Mouse (Mus musculus): ENCODE data around the gene Dnaja3. TPM values are rescaled to one million over a fixed set of nuclear protein-coding genes. Genes with fewer than 3 reads are reported as not detected.

Dnaja3 gene
- polyA plus RNA-seq, 1 experiment: 64.0 TPM

DNA sequence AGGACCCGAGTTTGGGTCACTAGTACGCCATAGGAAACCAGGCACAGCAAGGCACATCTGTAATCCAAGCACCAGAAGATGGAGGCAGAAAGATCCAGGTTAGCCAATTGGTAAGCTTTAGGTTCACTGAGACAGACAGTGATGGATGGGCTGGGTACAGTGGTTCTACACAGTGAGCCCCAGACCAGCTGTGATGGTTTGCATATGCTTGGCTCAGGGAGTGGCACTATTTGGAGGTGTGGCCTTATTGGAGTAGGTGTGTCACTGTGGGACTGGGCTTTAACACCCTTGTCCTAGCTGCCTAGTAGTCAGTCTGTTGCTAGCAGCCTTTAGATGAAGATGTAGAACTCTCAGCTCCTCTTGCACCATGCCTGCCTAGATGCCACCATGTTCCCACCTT is 24.0 kb downstream of the Dnaja3 start:
- WGBS: 77% methylated on average over 2 of the region's 2 CpGs
- TF ChIP-seq POLR2A (IDR thresholded peaks at IDR 0.05; ENCODE audit: borderline replicate concordance, insufficient read depth, low read length): no peak
- TF ChIP-seq CTCF (IDR thresholded peaks at IDR 0.05; ENCODE audit: borderline replicate concordance, insufficient read depth, low read depth, low read length): no peak

GRCm38 (mm10) chr16:4665726-4666125 is 25.9 kb downstream of the Dnaja3 start:
- WGBS: 64% methylated on average over 2 of the region's 2 CpGs
- TF ChIP-seq POLR2A (IDR thresholded peaks at IDR 0.05; ENCODE audit: borderline replicate concordance, insufficient read depth, low read length) (no peak), CTCF (IDR thresholded peaks at IDR 0.05; ENCODE audit: borderline replicate concordance, insufficient read depth, low read depth, low read length) (no peak)
- Histone ChIP-seq H3K4me3 (replicated peaks; ENCODE audit: insufficient read depth, low read depth, low read length) (no peak overlapping the region), H3K27me3 (ENCODE audit: control insufficient read depth, insufficient read depth, low read length) (no peaks in the 10 kb centered on the region), H3K27ac (ENCODE audit: insufficient read depth, low read length) (no peak overlapping the region), H3K4me1 (ENCODE audit: control insufficient read depth, insufficient read depth, low read length) (no peaks in the 10 kb centered on the region)
- DNase-seq: no peak

More for the DNA sequence above, 24.0 kb downstream of the Dnaja3 start:
- H3K4me3 ChIP-seq (replicated peaks; ENCODE audit: insufficient read depth, low read depth, low read length): no peak overlapping the region
- H3K27me3 ChIP-seq (ENCODE audit: control insufficient read depth, insufficient read depth, low read length): no peaks in the 10 kb centered on the region
- H3K4me1 ChIP-seq (ENCODE audit: control insufficient read depth, insufficient read depth, low read length): no peaks in the 10 kb centered on the region
- H3K27ac ChIP-seq (ENCODE audit: insufficient read depth, low read length): no peak overlapping the region
- DNase-seq: no peak

DNA sequence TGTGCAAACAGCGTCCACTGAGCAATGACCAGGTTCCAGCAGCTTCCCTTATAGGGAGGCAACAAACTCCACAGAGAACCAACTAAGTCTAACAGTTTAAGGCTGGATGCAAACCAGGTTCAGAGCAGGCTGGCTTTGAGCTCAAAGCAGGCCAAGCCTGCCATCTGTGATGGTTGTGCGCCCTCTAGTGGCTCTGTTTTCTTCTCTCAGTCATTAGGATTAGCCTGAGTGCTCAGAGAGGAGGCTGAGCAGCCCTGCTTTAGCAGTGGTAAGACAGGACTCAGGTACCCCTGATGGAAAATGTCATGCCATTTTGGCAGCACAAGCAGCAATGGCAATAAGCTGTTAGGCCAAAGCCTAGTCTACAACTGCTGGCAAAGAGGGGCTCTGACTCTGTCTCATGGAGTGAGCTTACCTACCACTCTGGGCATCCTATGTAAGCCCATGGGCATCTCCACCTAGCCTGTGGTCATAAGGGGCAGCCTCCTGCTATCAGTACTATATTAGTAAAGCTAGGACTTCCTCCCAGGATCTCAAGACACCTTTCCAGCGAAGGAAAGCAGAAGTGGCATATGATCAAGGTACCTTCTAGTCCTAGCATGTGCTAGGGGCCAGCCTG is 27.5 kb downstream of the Dnaja3 start:
- WGBS: 29% methylated on average over 3 of the region's 3 CpGs
- H3K27me3 ChIP-seq (ENCODE audit: control insufficient read depth, insufficient read depth, low read length): no peaks in the 10 kb centered on the region
- no peaks in the 10 kb centered on the region for H3K4me1 ChIP-seq (ENCODE audit: control insufficient read depth, insufficient read depth, low read length)
- no peak overlapping the region for H3K27ac ChIP-seq (ENCODE audit: insufficient read depth, low read length)
- DNase-seq: peak; percentile 82 to 85
- TF ChIP-seq POLR2A (IDR thresholded peaks at IDR 0.05; ENCODE audit: borderline replicate concordance, insufficient read depth, low read length) (no peak), CTCF (IDR thresholded peaks at IDR 0.05; ENCODE audit: borderline replicate concordance, insufficient read depth, low read depth, low read length) (peak; percentile 97)
- H3K4me3 ChIP-seq (replicated peaks; ENCODE audit: insufficient read depth, low read depth, low read length): no peak overlapping the region

DNA sequence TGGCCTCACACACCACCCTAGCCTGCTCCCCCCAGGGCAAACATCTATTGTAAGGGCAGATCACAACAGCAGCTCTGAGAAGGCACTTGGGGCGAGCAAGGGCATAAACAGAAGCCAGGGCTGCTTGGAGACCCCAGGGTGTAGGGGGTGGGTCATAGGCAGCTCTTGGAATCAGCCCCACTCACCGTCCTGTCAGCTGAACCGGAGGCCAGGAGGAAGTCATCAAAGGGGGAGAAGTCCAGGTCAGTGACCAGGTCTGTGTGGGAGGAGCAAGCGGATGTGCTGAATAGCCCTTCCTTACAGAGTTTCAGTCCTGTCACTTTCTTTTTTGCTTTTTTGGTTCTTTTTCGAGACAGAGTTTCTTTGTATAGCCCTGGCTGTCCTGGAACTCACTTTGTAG is 30.5 kb downstream of the Dnaja3 start:
- Histone ChIP-seq H3K27ac (ENCODE audit: insufficient read depth, low read length) (no peak overlapping the region), H3K4me1 (ENCODE audit: control insufficient read depth, insufficient read depth, low read length) (no peaks in the 10 kb centered on the region), H3K27me3 (ENCODE audit: control insufficient read depth, insufficient read depth, low read length) (no peaks in the 10 kb centered on the region), H3K4me3 (replicated peaks; ENCODE audit: insufficient read depth, low read depth, low read length) (no peak overlapping the region)
- no peak for DNase-seq
- TF ChIP-seq CTCF (IDR thresholded peaks at IDR 0.05; ENCODE audit: borderline replicate concordance, insufficient read depth, low read depth, low read length): no peak
- no peak for TF ChIP-seq POLR2A (IDR thresholded peaks at IDR 0.05; ENCODE audit: borderline replicate concordance, insufficient read depth, low read length)
- 73% methylated on average over 5 of the region's 5 CpGs for WGBS

- DNase-seq: no peak
- no peaks in the 10 kb centered on the region for H3K4me1 ChIP-seq (ENCODE audit: control insufficient read depth, insufficient read depth, low read length)
- 80% methylated on average over 4 of the region's 4 CpGs for WGBS
- H3K27ac ChIP-seq (ENCODE audit: insufficient read depth, low read length): no peak overlapping the region
- H3K4me3 ChIP-seq (replicated peaks; ENCODE audit: insufficient read depth, low read depth, low read length): no peak overlapping the region
- no peak for TF ChIP-seq CTCF (IDR thresholded peaks at IDR 0.05; ENCODE audit: borderline replicate concordance, insufficient read depth, low read depth, low read length)
- no peak for TF ChIP-seq POLR2A (IDR thresholded peaks at IDR 0.05; ENCODE audit: borderline replicate concordance, insufficient read depth, low read length)
- H3K27me3 ChIP-seq (ENCODE audit: control insufficient read depth, insufficient read depth, low read length): no peaks in the 10 kb centered on the region
Observed at GRCm38 (mm10) chr16:4674091-4674490, 34.3 kb downstream of the Dnaja3 start.

GRCm38 (mm10) chr16:4676836-4677235 is 37.0 kb downstream of the Dnaja3 start:
- no peak overlapping the region for H3K27ac ChIP-seq (ENCODE audit: insufficient read depth, low read length)
- H3K4me1 ChIP-seq (ENCODE audit: control insufficient read depth, insufficient read depth, low read length): no peaks in the 10 kb centered on the region
- H3K4me3 ChIP-seq (replicated peaks; ENCODE audit: insufficient read depth, low read depth, low read length): no peak overlapping the region
- WGBS: 92% methylated on average over 5 of the region's 5 CpGs
- TF ChIP-seq POLR2A (IDR thresholded peaks at IDR 0.05; ENCODE audit: borderline replicate concordance, insufficient read depth, low read length) (no peak), CTCF (IDR thresholded peaks at IDR 0.05; ENCODE audit: borderline replicate concordance, insufficient read depth, low read depth, low read length) (no peak)
- DNase-seq: no peak
- H3K27me3 ChIP-seq (ENCODE audit: control insufficient read depth, insufficient read depth, low read length): no peaks in the 10 kb centered on the region

- DNase-seq: no peak
- no peaks in the 10 kb centered on the region for H3K27me3 ChIP-seq (ENCODE audit: control insufficient read depth, insufficient read depth, low read length)
- no peak overlapping the region for H3K27ac ChIP-seq (ENCODE audit: insufficient read depth, low read length)
- WGBS: 87% methylated on average over 5 of the region's 5 CpGs
- H3K4me3 ChIP-seq (replicated peaks; ENCODE audit: insufficient read depth, low read depth, low read length): no peak overlapping the region
- H3K4me1 ChIP-seq (ENCODE audit: control insufficient read depth, insufficient read depth, low read length): no peaks in the 10 kb centered on the region
- TF ChIP-seq CTCF (IDR thresholded peaks at IDR 0.05; ENCODE audit: borderline replicate concordance, insufficient read depth, low read depth, low read length) (no peak), POLR2A (IDR thresholded peaks at IDR 0.05; ENCODE audit: borderline replicate concordance, insufficient read depth, low read length) (no peak)
Observed at GRCm38 (mm10) chr16:4678080-4678479, 38.3 kb downstream of the Dnaja3 start.

All from cerebellum, adult 2 months (tissue).